ENCODE assay signal across 29 mouse cellular contexts in the genomic region with DNA sequence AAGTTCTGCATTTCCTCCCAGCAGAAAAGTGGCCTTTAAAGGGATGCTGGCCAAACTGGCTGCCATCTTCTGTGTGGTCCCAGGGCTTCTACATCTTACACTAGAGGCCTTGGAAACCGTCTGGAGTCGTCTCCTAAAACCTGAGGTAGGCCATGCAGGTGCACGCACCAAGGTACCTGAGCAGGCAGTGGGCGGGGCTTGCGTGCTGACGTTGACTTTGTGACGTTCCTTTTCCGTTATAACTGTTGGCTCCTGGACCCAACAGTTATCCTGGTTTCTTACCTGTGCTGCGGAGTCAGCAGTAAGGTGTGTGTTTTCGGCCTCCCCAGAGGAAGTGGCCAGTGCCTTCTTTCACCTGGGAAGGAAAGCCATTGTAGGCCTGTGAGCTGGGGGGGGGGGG. TPM values are rescaled to one million over a fixed set of nuclear protein-coding genes. Genes with fewer than 3 reads are reported as not detected.
"Had no signal": no experiment of that assay in that cellular context is flagged by ENCODE, and none has a peak within 500 bp of the region (broad histone marks: within the 10 kb centered on the region; RNA-seq: fewer than 3 reads in every experiment).

A gene (plus strand): TSS at position 208 of the 400 bp plus-strand sequence.

- ATAC-seq: hindbrain, postnatal 0 days; intestine, embryonic 16.5 days had no signal

- H3K4me3 ChIP-seq: heart, adult 2 months; heart, embryonic 13.5 days; heart, embryonic 15.5 days; hindbrain, embryonic 13.5 days; hindbrain, embryonic 15.5 days; layer of hippocampus, adult 2 months; left cerebral cortex, adult 2 months; limb, embryonic 10.5 days; limb, embryonic 12.5 days had no signal

- H3K27ac ChIP-seq: heart, adult 2 months; heart, embryonic 13.5 days; heart, embryonic 15.5 days; hindbrain, embryonic 13.5 days; hindbrain, embryonic 15.5 days; hindbrain, postnatal 0 days; layer of hippocampus, adult 2 months; left cerebral cortex, adult 2 months; limb, embryonic 10.5 days; limb, embryonic 12.5 days had no signal

- H3K27me3 ChIP-seq: heart, embryonic 13.5 days; heart, embryonic 15.5 days; hindbrain, embryonic 13.5 days; hindbrain, embryonic 15.5 days; limb, embryonic 12.5 days had no signal

- H3K9me3 ChIP-seq: heart, embryonic 13.5 days; heart, embryonic 15.5 days; hindbrain, embryonic 13.5 days; hindbrain, embryonic 15.5 days; limb, embryonic 10.5 days; limb, embryonic 12.5 days had no signal

- H3K4me2 ChIP-seq: heart, embryonic 11.5 days; heart, embryonic 13.5 days; heart, embryonic 15.5 days; hindbrain, embryonic 13.5 days; hindbrain, embryonic 15.5 days; limb, embryonic 12.5 days; liver, embryonic 11.5 days had no signal

- DNase-seq: gastrocnemius, postnatal 14 days; gastrocnemius, postnatal 36 days; heart, adult 11 months; heart, adult 2 months; heart, postnatal 14 days; heart, postnatal 36 days; kidney, adult 18-20 months; kidney, adult 8-10 months; kidney, postnatal 10 days; kidney, postnatal 25 days; kidney, postnatal 4 days; liver had no signal

- H3K4me1 ChIP-seq: heart, embryonic 13.5 days; heart, embryonic 15.5 days; hindbrain, embryonic 13.5 days; hindbrain, embryonic 15.5 days; limb, embryonic 10.5 days; limb, embryonic 12.5 days had no signal

- H3K9ac ChIP-seq: heart, embryonic 13.5 days; heart, embryonic 15.5 days; hindbrain, embryonic 13.5 days; hindbrain, embryonic 15.5 days; limb, embryonic 12.5 days had no signal

RNA-seq across cellular contexts. Expression of the gene that starts here (rescaled TPM):
- polyA plus RNA-seq: heart, embryonic 11.5 days; heart, embryonic 13.5 days; heart, embryonic 15.5 days; heart, postnatal 0 days; hindbrain, embryonic 11.5 days; intestine, embryonic 14.5 days; intestine, embryonic 16.5 days; kidney, embryonic 16.5 days; limb, embryonic 12.5 days; limb, embryonic 14.5 days had no signal
